Mouse (Mus musculus) kidney, adult 9 months (tissue): ENCODE data around the gene Bbs1.
A peak's percentile ranks its signal among the peaks of the same experiment; 100 is the strongest.
"Not testable (repeated sequence)": the region's sequence is repeated elsewhere in the genome, so short reads cannot be mapped to it uniquely, and the experiment has no call there.

Source experiments
- DNase-seq: peaks from one replicate; pipeline ENCODE4 v3.0.0; 2022

The Bbs1 gene

DNA sequence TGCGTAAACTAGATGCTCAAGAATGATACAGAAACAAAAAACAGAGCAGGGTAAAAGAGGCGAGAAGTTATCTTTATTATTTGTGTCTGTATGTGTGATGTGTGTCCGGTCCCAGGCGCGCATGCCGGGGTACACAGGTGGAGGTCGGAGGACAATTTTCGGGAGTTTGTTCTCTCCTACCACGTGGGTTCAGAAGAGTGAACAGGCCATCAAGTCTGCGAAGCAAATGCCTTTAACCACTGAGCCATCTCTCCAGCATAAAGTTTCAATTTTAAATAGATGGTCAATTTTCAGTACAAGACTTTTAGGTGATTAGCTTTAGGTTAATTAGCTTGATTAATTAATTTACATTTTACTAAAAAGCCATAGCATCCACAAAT is 27.1 kb downstream of the Bbs1 start:
- no peak for DNase-seq

DNA sequence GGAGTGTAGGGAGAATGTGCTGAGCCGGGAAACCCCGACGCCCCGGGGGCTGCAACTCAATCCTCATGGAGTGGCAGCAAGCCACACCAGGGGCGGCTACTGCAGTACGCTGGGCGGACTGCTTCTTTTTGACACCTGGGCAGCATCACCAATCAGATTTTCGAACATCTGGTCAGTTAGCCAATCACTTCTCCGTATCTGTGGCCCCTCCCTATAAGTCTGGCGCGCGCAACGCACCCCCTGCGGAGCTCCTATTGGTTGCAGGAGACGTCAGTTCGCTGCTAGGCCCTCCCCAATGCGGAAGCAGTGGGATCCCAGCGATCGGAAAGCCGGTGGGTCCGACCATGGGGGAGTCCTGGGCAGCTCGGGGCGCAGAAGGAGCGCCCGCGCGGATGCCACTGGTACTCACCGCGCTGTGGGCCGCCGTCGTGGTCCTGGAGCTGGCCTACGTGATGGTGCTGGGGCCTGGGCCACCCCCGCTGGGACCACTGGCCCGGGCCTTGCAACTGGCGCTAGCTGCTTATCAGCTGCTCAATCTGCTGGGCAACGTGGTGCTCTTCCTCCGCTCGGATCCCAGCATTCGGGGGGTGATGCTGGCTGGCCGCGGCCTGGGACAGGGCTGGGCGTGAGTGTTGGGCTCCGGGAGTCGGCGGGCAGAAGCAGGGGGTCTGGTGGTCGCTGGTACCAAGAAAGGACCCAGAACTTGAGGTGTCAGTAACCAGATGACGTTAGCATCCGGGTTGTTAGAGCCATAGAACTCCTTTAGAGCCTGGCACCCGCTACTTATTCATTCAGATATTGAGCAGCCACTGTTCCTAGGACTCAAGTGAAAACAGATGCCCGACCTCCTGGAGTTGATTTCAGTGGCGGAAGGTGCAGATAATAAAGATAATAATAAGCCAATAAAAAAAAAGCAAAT is 27.8 kb downstream of the Bbs1 start, which contains the start of gene Zdhhc24:
Gene Zdhhc24, plus strand, starts transcription at position 264 of the 919 bp plus-strand sequence.
- DNase-seq: peak; percentile 97

DNA sequence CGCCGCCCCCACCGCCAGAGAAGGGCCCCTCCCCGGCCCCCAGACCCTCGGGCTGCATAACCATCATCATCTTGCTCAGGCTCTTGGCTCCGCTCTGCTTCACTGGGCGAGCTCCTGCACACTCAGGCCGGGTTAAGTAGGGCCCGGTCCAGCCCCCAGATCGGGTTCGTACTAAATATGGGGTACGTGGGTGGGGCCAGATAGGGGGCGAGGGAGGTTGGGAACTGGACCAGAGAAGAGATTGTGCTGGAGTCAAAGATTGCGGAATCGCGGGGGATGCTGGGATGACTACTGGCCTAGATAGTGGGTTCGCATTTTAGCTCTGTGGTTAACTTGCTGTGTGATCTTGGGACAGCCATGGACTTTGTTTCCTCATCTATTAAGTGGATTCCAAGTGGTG is 28.6 kb downstream of the Bbs1 start, which contains the start of gene Actn3:
Gene Actn3, minus strand, starts transcription at position 125 of the 400 bp plus-strand sequence.
- peak; percentile 24 for DNase-seq

DNA sequence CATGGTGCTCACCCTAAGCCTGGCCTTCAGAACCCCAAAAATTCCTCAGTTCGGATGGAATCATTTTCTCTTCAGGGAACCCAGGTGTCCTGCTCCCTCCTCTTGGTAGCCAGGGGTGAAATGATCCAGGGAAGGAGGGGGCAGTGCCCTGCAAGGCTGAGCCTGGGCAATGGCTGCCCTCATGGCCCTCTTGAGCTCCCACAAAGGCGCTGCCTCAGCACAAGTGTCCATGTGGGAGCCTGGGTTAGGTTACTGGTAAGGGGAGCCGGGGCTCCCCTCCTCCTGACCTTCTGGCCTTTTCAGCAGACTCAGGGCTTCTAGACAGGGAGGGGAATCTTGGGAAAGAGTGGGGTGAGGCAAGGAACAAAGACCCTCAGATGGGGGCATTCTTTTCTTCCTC is 29.7 kb downstream of the Bbs1 start:
- no peak for DNase-seq

DNA sequence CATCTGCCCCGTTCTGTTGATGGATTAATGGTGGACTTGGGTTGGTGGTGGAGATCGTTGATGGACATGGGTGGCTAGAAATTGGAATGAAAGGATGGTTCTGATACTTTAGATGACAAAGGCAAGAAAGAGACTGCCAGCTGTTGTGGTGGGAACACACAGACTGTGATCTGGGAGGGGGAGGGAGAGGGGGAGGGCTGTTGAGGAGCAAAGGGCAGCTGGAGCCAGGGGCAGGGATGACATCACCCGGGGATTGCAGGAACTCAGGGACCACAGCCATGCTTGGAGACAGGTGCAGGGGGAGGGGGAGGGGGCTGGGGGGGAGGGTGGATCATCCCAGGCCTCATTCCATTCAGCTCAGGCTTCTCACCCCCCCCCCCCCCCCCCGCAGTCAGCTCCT is 30.2 kb downstream of the Bbs1 start:
- no peak for DNase-seq

DNA sequence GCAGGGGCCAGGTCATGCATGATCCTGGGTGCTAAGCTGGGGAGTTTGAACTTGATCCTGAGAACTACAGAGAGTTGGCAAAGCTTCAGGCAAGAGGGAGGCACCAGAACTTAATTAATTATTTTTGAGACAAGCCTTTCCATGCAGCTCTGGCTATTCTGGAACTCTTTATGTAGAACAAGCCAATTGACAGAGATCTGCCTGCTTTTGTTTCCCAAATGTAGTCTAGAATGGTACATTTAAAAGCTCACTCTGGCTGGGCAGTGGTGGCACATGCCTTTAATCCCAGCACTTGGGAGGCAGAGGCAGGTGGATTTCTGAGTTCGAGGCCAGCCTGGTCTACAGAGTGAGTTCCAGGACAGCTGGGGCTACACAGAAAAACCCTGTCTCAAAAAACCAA is 31.8 kb downstream of the Bbs1 start:
- not testable (repeated sequence) for DNase-seq

DNA sequence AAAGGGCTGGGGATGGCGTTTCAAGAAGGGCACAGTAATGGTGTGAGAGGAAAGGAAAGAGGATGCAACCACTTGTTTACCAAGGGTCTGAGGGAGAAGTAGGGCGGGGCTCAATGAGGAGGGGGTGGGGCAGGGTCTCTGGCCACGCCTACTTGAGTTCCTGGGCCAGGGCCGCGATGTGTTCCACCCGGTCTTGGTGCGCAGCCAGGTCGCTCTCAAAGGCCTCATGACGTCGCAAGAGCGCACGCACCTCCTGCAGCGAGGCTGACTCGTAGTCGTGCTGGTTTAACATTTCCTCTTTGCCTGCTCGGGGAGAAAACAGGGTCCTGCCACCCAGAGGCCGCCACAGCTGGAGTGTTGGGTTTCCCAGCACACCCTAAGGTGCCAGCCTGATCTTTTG is 41.3 kb downstream of the Bbs1 start:
- no peak for DNase-seq

DNA sequence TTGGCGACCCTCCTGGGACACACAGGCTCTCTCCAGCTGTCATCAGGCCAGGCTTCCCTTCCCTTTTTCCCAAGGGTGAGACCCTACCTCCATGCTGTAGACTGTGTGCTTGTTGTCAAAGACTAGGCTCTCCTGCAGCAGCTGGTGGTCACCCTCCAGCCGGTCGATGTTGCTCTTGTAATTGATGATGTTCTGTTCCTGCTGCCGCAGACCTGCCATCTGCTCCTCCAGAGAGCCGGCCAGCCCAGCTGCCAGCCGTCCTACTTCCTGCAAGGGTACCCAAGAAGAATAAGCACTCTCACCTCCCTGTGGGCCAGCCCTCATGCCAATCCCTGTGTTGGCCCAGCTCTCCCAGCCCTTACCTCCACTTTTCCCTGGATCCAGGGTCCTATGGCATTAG is 43.4 kb downstream of the Bbs1 start:
- no peak for DNase-seq

DNA sequence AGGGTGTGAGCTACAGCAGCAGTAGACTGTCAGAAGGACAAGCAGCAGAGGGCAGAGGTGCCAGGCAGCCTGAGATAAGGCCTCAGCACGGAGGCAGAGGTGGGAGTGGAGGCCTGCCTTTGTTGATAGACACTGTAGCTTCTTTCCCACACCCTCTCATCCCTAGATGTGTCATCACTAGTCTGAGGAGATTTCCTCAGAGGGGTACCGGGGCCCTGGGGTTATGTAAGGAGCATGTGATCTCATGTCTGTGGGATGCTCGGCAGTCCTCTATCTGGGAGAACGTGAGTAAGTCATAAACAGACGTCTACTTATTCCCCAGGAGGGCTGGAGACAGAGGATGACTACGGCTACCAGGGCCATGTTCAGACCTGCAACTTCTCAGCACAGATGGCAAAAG is 47.3 kb downstream of the Bbs1 start:
- no peak for DNase-seq

DNA sequence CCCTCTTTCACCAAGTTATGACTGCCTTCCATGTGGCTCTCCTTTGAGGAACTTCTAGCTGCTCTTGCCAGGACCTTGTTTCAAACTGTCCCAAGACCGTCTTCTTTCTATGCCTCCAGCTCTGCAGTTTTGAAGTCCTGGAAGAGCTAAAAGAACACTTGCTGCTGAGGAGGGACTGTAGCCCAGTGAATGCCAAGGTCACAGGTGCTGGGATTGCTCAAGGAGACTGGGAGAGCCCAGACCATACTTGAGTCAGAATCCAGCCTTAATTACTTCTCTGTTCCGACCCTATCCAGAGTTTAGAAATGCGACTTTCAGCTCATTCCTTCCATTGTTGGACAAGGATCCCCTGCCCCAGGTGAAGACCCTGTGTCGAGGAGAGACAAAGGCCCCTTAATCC is 50.5 kb downstream of the Bbs1 start:
- DNase-seq: no peak

DNA sequence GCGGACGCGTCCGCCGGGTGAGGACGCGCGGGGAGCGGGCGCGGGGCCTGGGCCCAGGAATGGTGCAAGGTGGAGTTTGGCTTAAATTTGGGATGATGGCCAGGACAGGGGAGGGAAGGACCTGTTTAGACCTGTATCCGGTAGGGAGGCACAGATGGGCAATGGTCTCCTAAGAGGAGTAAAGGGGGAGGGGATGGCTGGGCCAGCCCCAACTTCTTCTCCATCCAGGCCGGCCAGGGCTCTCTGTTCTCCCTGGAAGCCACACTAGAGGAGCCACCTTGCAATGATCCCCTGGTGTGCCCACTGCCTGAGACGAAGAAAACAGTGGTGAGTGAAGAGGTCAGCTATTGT is 51.0 kb downstream of the Bbs1 start:
- DNase-seq: no peak

DNA sequence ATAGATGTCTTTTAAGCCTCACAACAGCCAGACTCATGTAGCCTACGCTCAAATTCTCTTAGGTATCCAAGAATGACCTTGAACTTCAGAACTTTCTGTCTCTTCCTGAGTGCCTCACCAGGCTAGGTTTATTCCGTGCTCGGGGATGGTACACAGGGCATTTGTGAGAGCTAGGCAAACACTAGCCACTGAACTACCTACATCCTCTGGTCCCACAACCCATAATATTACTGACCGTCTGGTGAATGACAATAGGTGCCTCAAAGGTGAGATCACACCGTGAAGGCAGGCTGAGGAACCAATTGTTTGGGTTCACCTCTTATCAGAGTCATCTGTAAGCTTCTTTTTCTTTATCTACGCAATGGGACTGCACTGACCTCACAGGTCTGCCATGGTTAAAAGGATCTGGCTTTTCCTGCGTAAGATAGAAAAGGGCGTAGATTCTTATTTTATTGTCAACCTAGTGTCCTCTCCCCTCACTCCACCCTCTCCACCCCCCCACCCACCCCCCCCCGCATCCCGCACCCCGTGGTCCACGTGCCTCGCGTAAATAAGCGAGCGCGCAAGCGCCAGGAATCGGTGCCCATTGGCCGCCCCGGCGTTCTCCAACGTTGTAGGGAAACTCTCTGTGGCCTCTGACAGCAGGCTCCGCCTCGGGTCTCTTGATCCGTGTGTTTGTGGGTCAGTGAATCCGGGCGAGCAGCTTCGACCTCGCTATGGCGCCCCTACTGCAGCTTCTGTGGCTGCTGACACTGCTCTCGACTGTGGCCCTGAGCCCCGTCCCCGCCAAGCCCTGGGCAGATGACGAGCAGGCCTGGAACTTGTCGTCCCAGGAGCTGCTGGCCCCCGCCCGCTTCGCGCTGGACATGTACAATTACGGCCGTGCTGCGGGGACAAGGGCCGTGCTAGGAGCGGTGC is 51.6 kb downstream of the Bbs1 start, which contains the start of gene Ctsf:
Gene Ctsf, plus strand, starts transcription at position 579 of the 918 bp plus-strand sequence.
- peak; percentile 95 for DNase-seq

DNA sequence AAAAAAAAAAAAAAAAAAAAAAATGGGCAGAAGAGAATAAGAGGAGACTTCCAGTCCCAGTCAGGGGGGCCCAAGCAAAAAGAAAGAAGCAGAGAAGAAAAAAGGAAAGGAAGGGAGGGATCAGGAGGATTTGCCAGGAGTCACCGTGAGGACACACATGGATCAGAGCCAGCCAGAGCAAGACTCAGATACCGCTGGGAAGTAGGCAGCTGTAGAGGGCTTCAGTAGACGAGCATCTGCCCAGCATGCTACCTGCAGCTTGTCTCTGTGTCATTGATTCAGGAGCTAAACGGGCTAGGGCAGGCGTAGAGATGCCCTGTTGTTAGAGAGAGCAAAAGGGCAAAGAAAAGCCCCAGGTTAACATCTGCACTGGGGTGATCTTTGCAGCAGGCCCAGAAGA is 56.1 kb downstream of the Bbs1 start:
- DNase-seq: no peak

DNA sequence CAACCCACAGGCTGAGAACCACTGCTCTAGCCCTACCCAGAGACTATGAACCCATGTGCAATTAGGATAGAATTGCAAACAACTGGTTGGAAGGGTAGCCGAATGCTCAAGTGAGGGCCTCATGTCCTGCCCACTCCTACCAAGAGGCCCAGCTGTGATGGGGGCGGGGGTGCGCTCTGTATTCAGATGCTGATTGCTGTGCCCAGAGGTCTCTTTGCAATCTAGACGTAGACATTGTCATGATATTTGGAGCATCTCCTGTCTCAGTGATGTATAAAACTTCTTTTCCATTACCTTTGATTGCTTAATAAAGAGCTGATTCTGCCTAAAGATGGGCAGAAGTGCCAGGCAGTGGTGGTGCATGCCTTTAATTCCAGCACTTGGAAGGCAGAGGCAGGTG is 56.6 kb downstream of the Bbs1 start:
- DNase-seq: no peak

DNA sequence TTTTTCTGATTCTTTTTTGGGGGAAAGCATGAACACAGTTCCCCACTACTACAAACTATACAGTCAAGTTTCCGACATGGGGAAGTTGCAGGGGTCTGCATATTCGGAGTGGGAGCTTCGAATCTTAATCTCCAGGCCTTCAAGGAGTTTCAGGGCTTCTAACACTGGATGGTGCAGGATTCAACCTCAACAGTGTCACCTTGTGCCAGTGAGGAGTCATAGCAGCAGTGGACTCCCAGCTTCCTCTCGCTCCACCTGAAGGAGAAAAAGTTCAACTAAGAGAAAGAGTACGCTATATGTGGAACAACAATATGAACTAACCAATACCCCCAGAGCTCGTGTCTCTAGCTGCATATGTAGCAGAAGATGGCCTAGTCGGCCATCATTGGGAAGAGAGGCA is 58.9 kb downstream of the Bbs1 start:
- DNase-seq: peak; percentile 74

DNA sequence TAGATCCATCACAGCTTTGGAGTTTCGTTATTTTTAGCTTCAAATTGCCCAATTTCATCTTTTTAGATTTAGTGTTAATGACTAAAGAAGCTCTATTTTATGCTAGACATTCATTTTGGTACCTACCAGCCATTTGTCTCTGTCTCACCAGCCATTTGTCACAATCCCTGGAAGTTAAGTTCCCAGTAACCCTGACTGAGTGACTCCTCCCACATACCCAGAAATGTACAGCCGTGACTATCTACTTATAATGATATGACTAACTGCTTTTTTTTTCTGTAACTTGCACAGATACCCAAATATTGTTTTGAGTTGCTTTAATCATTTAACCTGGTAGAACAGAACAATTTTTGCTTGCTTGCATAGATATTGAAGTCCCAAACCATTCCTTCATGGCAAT is 60.6 kb downstream of the Bbs1 start:
- DNase-seq: no peak

DNA sequence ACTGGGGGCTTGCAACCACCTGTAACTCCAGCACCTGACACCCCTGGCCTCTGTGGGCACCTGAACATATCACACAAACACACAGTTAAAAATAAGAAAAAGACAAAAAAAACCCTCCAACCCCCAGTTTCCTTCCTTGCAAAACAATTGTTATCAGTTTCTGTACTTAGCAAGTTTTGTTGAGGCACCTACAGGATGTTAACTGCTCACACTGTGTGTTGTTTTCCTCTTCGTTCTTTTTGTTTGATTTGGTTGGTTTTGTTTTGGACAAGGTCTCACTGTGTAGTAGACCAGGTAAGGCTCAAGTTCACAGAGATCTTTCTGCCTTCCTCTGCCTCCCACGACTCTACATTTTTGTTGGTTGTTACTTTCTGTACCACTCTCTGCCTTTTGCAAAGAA is 63.8 kb downstream of the Bbs1 start:
- no peak for DNase-seq

DNA sequence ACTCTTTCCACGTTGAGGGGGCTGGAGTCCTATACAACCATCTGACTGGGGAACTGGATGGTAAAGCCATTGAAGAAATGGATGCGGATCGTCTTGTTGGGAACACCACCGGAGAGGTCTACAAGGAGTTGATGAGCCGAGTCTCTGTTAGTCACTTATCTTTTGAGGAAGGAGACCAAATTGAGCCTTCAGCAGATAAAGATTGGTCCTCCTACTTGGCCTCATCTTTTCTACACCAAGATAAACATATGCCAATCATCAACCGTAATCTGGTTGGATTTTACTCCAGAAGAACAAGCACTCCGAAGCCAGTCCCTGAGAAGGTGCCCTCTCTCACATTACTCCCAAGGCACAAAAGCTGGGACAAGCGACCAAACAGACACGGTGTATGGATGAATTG is 65.6 kb downstream of the Bbs1 start:
- DNase-seq: no peak

DNA sequence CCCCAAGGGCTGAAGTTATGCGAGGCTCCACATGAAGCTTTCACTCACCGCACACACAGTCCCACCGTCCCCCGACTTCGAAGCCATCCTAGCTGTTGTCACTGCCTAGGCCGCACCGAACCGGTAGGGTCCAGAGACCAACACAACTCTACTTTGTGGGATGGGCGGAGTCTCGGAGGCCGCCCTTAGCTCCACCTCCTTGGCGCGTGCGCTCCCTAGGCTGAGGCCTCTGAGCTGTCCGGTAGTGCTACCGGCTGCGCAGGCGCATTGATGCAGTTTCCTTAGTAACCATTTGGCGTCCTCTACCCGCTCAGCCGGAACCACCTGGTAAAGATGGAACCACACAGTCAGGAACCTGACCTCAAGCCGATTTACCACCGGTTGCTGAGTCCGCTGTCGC is 67.3 kb downstream of the Bbs1 start, which contains the start of the genes Ccs and Ccdc87:
Gene Ccs, minus strand, starts transcription at position 184 of the 400 bp plus-strand sequence.
Gene Ccdc87, plus strand, starts transcription at position 218 of the 400 bp plus-strand sequence.
- peak; percentile 99 for DNase-seq

DNA sequence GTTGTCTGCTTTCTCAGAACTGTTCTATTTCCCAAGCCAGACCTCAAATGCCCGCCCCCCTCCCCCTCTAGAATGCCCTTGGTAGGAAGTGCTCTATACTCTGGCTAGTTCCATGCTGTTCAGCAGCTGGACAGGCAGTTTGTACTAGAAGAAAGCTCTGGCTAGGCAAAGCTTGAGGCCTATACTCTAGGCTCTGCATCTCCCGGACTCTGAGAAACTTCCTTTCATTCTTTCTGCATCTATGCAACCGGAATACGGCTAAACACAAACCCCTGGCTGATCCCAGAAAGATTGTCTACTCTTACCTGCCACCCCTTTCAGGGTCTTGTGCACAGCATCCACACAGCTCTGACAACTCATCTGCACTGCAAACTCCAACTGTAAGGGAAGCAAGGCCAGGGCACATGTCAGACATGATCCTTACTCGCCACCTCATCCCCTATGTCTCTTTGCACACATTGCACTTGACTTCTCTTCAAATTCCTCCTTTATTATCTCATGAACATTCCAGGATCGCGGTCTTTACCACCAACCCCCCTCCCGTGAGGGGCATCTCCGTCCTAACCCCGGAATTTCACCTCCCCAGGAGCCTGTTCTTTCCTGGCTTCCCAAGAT is 67.8 kb downstream of the Bbs1 start:
- no peak for DNase-seq

DNA sequence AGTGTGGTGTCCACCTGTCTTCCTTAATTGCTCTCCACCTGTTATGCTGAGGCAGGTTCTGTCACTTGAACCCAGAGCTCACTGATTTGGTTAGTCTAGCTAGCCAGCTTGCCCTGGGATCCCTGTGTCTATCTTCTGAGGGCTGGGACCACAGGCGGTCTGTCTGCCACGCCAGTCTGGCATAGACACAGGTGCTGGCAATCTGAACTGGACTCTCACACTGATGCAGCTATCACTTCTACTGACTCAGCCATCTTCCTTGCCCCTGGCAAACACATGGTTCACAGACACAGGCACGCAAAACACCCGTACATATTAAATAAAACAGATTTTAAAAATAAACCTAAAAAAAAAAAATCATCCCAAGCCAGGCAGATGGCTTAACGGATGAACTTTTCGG is 69.4 kb downstream of the Bbs1 start:
- DNase-seq: peak; percentile 27
